Mouse (Mus musculus) C2C12 (cell line): Measurements from ENCODE around the gene Mef2d. TPM values are rescaled to one million over a fixed set of nuclear protein-coding genes. Genes with fewer than 3 reads are reported as not detected.

Source experiments
- H3K27me3 ChIP-seq: one replicate; pipeline ENCODE4 v1.6.1; 2011; ENCODE audit not compliant: control insufficient read depth, insufficient read depth, insufficient read length
- H3K36me3 ChIP-seq: one replicate; pipeline ENCODE4 v1.6.1; 2011; ENCODE audit not compliant: control insufficient read depth, insufficient read depth
- H3K4me3 ChIP-seq: one replicate; pipeline ENCODE4 v1.5.1; 2011; ENCODE audit warnings: mild to moderate bottlenecking, control low read depth; ENCODE audit not compliant: poor library complexity, insufficient read depth, severe bottlenecking
- H3K79me2 ChIP-seq: one replicate; pipeline ENCODE4 v1.6.1; 2011; ENCODE audit not compliant: control insufficient read depth, insufficient read depth
- H3K79me3 ChIP-seq: one replicate; pipeline ENCODE4 v1.6.1; 2011; ENCODE audit warnings: low read depth, control low read depth
- H3ac ChIP-seq: one replicate; pipeline ENCODE3; 2011; ENCODE audit warnings: low read depth; ENCODE audit not compliant: control insufficient read depth, insufficient read length
- CEBPB ChIP-seq: IDR thresholded peaks from one replicate; pipeline ENCODE4 v1.6.1; 2011; ENCODE audit warnings: low read depth, mild to moderate bottlenecking, control low read depth, moderate library complexity
- CTCF ChIP-seq: IDR thresholded peaks from one replicate; pipeline ENCODE4 v1.5.1; 2011; ENCODE audit not compliant: control insufficient read depth, insufficient read depth, insufficient read length
- FOSL1 ChIP-seq: IDR thresholded peaks from one replicate; pipeline ENCODE4 v1.8.0; 2011; ENCODE audit warnings: mild to moderate bottlenecking, low read length; ENCODE audit not compliant: poor library complexity, insufficient read depth, severe bottlenecking
- MAX ChIP-seq: IDR thresholded peaks from one replicate; pipeline ENCODE4 v1.6.1; 2011; ENCODE audit warnings: mild to moderate bottlenecking, control low read depth
- MYOD1 ChIP-seq: IDR thresholded peaks from one replicate; pipeline ENCODE4 v1.6.1; 2011; ENCODE audit warnings: low read depth; ENCODE audit not compliant: control insufficient read depth, insufficient read length
- MYOG ChIP-seq: IDR thresholded peaks from one replicate; pipeline ENCODE4 v1.6.1; 2011; ENCODE audit not compliant: control insufficient read depth, insufficient read length; ENCODE audit errors: extremely low read depth
- USF1 ChIP-seq: IDR thresholded peaks from one replicate; pipeline ENCODE4 v1.6.1; 2011; ENCODE audit warnings: low read depth, mild to moderate bottlenecking, control low read depth, moderate library complexity
- polyA plus RNA-seq: library from polyadenylated mRNA; unstranded; fragments of >200 nt; fragmentation: generic; extraction: Trizol; gene quantifications from one replicate; pipeline ENCODE4 v1.2.1, GENCODE M21; 2012; ENCODE audit warnings: missing spikeins

The Mef2d gene
- polyA plus RNA-seq, 1 experiment = 35.3 TPM

DNA sequence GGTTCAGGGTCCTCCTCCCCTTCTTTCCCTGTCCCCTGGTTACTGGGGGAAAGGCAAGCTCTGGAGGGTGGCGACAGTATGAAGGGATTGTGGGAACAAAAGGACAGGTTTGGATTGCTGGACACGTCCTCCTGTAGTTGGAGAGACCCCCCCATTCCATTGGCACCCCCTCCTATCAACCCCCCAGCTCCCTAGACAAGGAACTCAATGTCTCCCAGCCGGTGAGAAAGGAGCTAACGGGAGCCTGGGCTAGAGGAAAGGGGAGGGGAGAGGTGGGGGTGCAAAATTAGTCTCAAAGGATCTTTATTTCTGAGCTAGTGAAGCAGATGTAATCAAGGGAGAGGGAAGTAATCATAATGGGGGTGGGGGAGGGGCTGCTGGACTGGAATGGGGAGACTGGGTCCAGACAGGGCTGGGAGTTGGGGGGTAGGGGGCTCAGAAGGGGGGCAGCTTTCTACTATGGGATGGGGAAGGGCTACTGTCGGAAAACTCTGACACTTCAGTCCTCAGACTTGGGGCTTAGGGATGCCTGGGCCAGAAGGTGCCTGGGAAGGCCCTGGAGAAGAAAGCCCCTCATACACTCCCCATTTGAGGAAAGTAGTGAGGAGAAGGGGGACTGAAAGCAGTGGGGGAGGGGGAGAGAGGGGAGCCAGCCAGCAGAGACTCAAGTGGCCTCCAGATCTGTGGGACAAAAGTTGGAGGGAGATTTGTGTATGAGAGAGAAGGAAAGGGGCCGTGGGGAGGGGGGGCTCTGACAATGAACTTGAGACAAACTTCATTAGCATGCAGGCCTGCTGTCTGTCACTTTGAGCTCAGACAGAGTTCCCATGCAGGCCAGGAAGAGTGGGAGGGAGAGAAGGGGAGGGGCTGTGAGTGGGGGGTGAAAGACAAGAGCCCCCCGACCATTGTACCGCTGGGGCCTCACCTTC is 63.7 kb downstream of the Mef2d start:
- H3K36me3 ChIP-seq = no peaks in the 10 kb centered on the region
- no peaks in the 10 kb centered on the region for H3K79me2 ChIP-seq
- no peak for TF ChIP-seq MAX
- no peaks in the 10 kb centered on the region for H3K79me3 ChIP-seq
- no peak overlapping the region for H3ac ChIP-seq
- H3K4me3 ChIP-seq = no peak overlapping the region
- H3K27me3 ChIP-seq = peaks cover 58% of the 10 kb centered on the region

DNA sequence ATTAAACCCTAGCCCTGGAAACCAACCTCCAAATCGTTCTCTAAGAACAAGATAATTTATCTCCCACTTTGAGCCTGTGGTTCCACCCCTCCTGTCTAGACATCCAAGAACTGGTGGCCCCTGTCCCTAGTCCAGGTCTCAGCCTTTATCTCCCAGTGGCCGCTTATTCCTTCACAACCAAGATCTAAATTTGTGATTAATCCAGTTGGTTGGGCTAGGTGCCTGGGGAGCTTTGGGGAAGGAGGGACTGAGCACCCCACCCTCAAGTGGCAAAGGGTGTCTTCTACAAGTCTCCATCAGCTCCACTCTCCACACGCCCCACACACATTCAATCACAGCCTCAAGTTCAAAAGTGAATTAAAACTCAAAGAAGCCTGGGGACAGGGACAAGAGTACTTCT is 64.3 kb downstream of the Mef2d start:
- no peak overlapping the region for H3K4me3 ChIP-seq
- peaks cover 51% of the 10 kb centered on the region for H3K27me3 ChIP-seq
- TF ChIP-seq USF1 (no peak), MYOD1 (no peak), CTCF (no peak), MYOG (no peak), CEBPB (no peak), FOSL1 (no peak), MAX (no peak)

DNA sequence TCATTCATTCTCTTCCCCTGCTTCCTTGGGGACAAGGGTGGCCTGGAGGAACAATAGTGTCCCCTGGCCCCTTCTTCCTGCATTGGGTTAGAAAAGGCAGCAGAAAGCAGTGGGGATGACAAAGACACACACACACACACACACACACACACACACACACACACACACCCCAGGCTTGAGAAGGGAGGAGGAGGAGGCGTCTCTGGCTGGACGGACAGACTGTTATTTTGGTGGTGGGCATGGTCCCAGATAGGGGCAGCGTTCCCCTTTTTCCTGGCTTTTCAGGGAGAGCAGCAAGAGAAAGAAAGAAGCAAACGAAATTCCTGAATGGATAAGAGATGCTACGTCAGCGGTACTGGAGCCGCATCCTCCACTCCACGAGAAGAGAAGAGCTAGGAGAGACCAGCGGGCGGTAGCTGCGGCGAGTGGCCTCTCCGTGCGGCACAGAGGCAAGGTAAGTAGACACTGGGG is 64.8 kb downstream of the Mef2d start:
- Histone ChIP-seq H3K79me2 (no peaks in the 10 kb centered on the region), H3ac (no peak overlapping the region), H3K4me3 (no peak overlapping the region), H3K36me3 (no peaks in the 10 kb centered on the region), H3K27me3 (peaks cover 47% of the 10 kb centered on the region), H3K79me3 (no peaks in the 10 kb centered on the region)
- no peak for TF ChIP-seq FOSL1
- TF ChIP-seq MYOD1 = no peak
- no peak for TF ChIP-seq CTCF
- TF ChIP-seq CEBPB = no peak
- TF ChIP-seq USF1 = no peak
- no peak for TF ChIP-seq MAX
- TF ChIP-seq MYOG = no peak

More for the DNA sequence above, 64.3 kb downstream of the Mef2d start:
- no peak overlapping the region for H3ac ChIP-seq
- no peaks in the 10 kb centered on the region for H3K79me3 ChIP-seq
- H3K36me3 ChIP-seq = no peaks in the 10 kb centered on the region
- H3K79me2 ChIP-seq = no peaks in the 10 kb centered on the region

DNA sequence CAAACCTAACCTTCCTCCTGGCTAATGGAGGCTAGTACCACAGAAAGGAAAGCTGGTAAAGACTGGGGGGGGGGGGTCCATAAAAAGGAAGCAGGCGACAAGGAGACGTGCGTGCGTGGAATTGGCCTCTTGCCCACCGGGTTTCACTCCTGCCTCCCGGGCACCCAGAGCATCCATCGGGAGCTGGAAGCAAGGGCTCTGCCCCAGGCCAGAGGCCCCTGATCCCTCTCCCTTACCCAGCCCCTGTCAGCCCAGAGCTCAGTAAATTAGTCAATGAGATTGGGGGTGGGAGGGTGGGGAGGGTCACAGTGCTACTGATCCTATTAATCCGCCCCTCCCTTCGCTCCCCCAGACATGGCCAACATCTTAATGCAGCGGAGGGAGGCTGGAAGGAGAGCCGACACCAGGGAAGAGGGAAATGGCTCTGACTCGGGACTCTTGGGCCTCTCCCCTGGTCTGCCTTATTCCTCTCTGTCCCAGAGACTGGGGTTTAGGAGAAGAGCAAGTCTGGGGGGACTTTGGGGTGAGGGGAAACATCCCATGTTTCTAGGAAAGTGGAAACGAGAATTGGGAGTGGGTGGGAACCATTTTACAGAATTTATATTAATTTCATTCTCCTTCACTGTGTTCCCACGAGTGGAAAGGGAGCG is 65.4 kb downstream of the Mef2d start:
- peaks cover 41% of the 10 kb centered on the region for H3K27me3 ChIP-seq
- no peak overlapping the region for H3K4me3 ChIP-seq
- H3K36me3 ChIP-seq = no peaks in the 10 kb centered on the region
- TF ChIP-seq FOSL1 = no peak
- TF ChIP-seq USF1 = no peak
- TF ChIP-seq MAX = no peak
- TF ChIP-seq MYOG = no peak
- TF ChIP-seq CTCF = no peak
- TF ChIP-seq CEBPB = no peak
- TF ChIP-seq MYOD1 = no peak
- H3K79me3 ChIP-seq = no peaks in the 10 kb centered on the region
- H3K79me2 ChIP-seq = no peaks in the 10 kb centered on the region
- no peak overlapping the region for H3ac ChIP-seq

DNA sequence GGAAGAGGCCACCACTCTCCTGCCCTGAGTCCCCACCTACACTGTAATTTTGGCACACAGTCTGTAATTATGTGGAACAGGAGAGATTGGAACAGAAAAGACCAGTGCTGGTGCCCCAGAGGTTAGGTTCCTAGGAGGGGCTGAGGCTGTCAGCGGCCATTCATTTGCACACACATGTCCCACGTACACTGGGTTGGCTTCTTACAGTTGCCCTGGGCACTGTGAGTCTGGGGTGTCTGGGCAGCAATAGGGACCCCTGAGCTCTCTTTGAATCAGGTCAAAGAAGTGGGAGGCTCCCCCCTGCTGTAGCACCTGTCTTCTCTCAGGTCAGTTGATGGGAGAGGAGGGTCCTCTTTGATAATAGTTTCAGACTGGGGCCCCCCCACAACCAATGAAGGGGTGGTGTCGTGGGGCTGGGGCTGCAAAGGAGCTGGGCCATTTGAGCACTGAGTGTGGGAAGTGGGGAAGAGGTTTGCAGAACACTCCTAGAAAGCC is 66.1 kb downstream of the Mef2d start:
- Histone ChIP-seq H3K27me3 (peaks cover 36% of the 10 kb centered on the region), H3K4me3 (no peak overlapping the region)

More for the DNA sequence above, 66.1 kb downstream of the Mef2d start:
- Histone ChIP-seq H3K79me2 (no peaks in the 10 kb centered on the region), H3K36me3 (no peaks in the 10 kb centered on the region), H3K79me3 (no peaks in the 10 kb centered on the region), H3ac (no peak overlapping the region)
- TF ChIP-seq MYOD1 = no peak
- no peak for TF ChIP-seq MAX
- no peak for TF ChIP-seq CTCF
- no peak for TF ChIP-seq MYOG
- TF ChIP-seq CEBPB = no peak
- no peak for TF ChIP-seq USF1
- TF ChIP-seq FOSL1 = no peak
